Mouse (Mus musculus) layer of hippocampus, adult 2 months (tissue): ENCODE data around the gene Tax1bp1. TPM values are rescaled to one million over a fixed set of nuclear protein-coding genes. Genes with fewer than 3 reads are reported as not detected.

ENCODE experiments used
- DNase-seq, 2 experiments: peaks; one replicate each; pipeline ENCODE4 v3.0.0; 2022; ENCODE audit warnings: low spot score in 2 of 2
- H3K27ac ChIP-seq: fragments of 200-600 bp; 2 replicates; pipeline ENCODE4 v1.8.1; 2022
- H3K4me3 ChIP-seq: fragments of 200-600 bp; 2 replicates; pipeline ENCODE4 v1.8.1; 2022; ENCODE audit warnings: mild to moderate bottlenecking
- CTCF ChIP-seq: fragments of 200-600 bp; conservative IDR thresholded peaks from 2 replicates; pipeline ENCODE4 v1.8.1; 2022; ENCODE audit warnings: antibody characterized with exemption, mild to moderate bottlenecking, moderate library complexity
- total RNA-seq, 2 experiments: library from RNA; stranded (reverse); gene quantifications; 2 replicates each; pipeline ENCODE4 v1.2.3; 2021

Gene Tax1bp1
- total RNA-seq, 2 experiments from 2014 or later = 126 to 134 TPM

- peak; percentile 39 for TF ChIP-seq CTCF
- no peak for DNase-seq
These were observed 4.1 kb downstream of the Tax1bp1 start for GRCm38 (mm10) chr6:52717493-52718192.

GRCm38 (mm10) chr6:52724805-52725439, 11.4 kb downstream of the Tax1bp1 start:
- TF ChIP-seq CTCF = peak; percentile 100
- no peak overlapping the region for H3K4me3 ChIP-seq
- no peak overlapping the region for H3K27ac ChIP-seq
- peak; percentile 55 to 78 for DNase-seq

More at GRCm38 (mm10) chr6:52717493-52718192, 4.1 kb downstream of the Tax1bp1 start:
- Histone ChIP-seq H3K4me3 (no peak overlapping the region), H3K27ac (no peak overlapping the region)

GRCm38 (mm10) chr6:52730338-52730737, 16.8 kb downstream of the Tax1bp1 start:
- TF ChIP-seq CTCF = no peak
- Histone ChIP-seq H3K4me3 (no peak overlapping the region), H3K27ac (no peak overlapping the region)
- DNase-seq = no peak

GRCm38 (mm10) chr6:52734630-52735029, 21.1 kb downstream of the Tax1bp1 start:
- no peak for DNase-seq
- no peak overlapping the region for H3K27ac ChIP-seq
- no peak for TF ChIP-seq CTCF
- no peak overlapping the region for H3K4me3 ChIP-seq

GRCm38 (mm10) chr6:52752832-52753231, 39.3 kb downstream of the Tax1bp1 start:
- no peak overlapping the region for H3K4me3 ChIP-seq

GRCm38 (mm10) chr6:52765206-52765605, 51.7 kb downstream of the Tax1bp1 start:
- DNase-seq = no peak
- Histone ChIP-seq H3K4me3 (no peak overlapping the region), H3K27ac (no peak overlapping the region)
- no peak for TF ChIP-seq CTCF

More at GRCm38 (mm10) chr6:52752832-52753231, 39.3 kb downstream of the Tax1bp1 start:
- H3K27ac ChIP-seq = no peak overlapping the region
- TF ChIP-seq CTCF = no peak
- no peak for DNase-seq

GRCm38 (mm10) chr6:52770789-52771188, 57.3 kb downstream of the Tax1bp1 start:
- no peak for TF ChIP-seq CTCF
- no peak overlapping the region for H3K27ac ChIP-seq
- no peak for DNase-seq
- no peak overlapping the region for H3K4me3 ChIP-seq

GRCm38 (mm10) chr6:52773132-52773531, 59.6 kb downstream of the Tax1bp1 start:
- Histone ChIP-seq H3K4me3 (no peak overlapping the region), H3K27ac (no peak overlapping the region)
- no peak for DNase-seq
- TF ChIP-seq CTCF = no peak

GRCm38 (mm10) chr6:52775350-52775749, 61.8 kb downstream of the Tax1bp1 start:
- no peak for DNase-seq
- H3K27ac ChIP-seq = no peak overlapping the region
- H3K4me3 ChIP-seq = no peak overlapping the region
- TF ChIP-seq CTCF = no peak

- Histone ChIP-seq H3K27ac (no peak overlapping the region), H3K4me3 (no peak overlapping the region)
- no peak for DNase-seq
- no peak for TF ChIP-seq CTCF
These were observed 62.4 kb downstream of the Tax1bp1 start for GRCm38 (mm10) chr6:52775956-52776355.

GRCm38 (mm10) chr6:52777034-52777433, 63.5 kb downstream of the Tax1bp1 start:
- Histone ChIP-seq H3K27ac (no peak overlapping the region), H3K4me3 (no peak overlapping the region)
- no peak for DNase-seq
- no peak for TF ChIP-seq CTCF

GRCm38 (mm10) chr6:52778523-52778922, 65.0 kb downstream of the Tax1bp1 start:
- no peak for DNase-seq
- TF ChIP-seq CTCF = no peak
- no peak overlapping the region for H3K4me3 ChIP-seq
- H3K27ac ChIP-seq = no peak overlapping the region

- DNase-seq = no peak
- no peak for TF ChIP-seq CTCF
- no peak overlapping the region for H3K4me3 ChIP-seq
- H3K27ac ChIP-seq = no peak overlapping the region
These were observed 66.0 kb downstream of the Tax1bp1 start for GRCm38 (mm10) chr6:52779546-52779945.

GRCm38 (mm10) chr6:52790316-52790715, 76.8 kb downstream of the Tax1bp1 start:
- DNase-seq = no peak
- H3K27ac ChIP-seq = no peak overlapping the region
- TF ChIP-seq CTCF = no peak
- H3K4me3 ChIP-seq = no peak overlapping the region
